Mouse (Mus musculus) liver, adult 2 months (tissue): ENCODE data around the gene Kdelc1.

Experiments used
- CTCF ChIP-seq: fragments of 200-500 bp; IDR thresholded peaks from 2 replicates; pipeline ENCODE4 v1.5.1; 2011; ENCODE audit warnings: low read depth, low read length, control low read depth
- POLR2A ChIP-seq: fragments of 200-500 bp; IDR thresholded peaks from 2 replicates; pipeline ENCODE4 v1.6.1; 2011; ENCODE audit warnings: low read length, control low read depth; ENCODE audit not compliant: insufficient read depth; ENCODE audit errors: extremely low read depth

DNA sequence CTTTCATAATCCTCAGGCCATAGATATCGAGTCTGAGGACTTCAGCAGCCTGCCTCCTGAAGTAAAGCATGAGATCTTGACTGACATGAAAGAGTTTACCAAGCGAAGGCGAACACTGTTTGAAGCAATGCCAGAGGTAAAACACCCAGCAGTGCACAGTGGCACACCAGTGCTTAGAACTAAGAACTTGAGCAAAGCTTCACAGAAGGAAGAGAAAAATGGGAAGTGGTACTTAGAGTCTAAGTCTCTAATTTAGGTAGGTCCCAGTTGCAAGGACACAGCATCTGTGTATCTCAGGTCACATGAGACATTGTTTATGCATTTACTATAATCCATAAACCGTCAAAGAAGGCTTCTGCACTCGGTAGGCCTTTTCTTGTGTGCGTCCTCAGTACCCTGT is 43.2 kb upstream of the Kdelc1 start:
- TF ChIP-seq CTCF (no peak), POLR2A (no peak)
